Mouse (Mus musculus) v-Abl transformed pro-B cells (cell line): Measurements from ENCODE around the gene Pold2.

Experiments
- in situ Hi-C, 2 experiments: fragments of 400-800 bp; cut with MboI; formaldehyde crosslinking; loops; one replicate each; pipeline ENCODE4 v1.15.1; 2025; ENCODE audit not compliant: unreplicated experiment in 2 of 2

The Pold2 gene

DNA sequence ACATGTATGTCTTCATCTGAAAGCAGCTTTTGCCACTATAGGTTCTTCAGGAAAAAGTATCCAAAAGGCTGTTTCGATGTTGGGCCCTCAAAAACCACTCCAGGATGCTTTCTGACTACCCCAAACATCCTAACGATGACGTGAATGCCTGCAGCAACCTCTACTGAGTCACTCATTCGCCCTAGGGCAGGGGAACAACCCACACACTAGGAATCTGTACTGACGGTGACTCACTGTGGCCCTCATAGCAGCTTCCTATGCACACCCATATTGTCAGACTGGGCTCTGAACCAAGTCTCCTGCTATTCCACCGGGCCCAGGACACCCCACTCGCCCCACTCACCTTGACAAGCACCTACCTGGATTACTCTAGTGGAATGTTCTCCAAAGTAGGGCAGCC, 43.0 kb downstream of the Pold2 start:
- in situ Hi-C loops, result loop anchor here in 1 of 2 experiments (5.0 kb wide), 1 partner anchor 42 kb away; the partner anchor contains the start of gene Pold2

DNA sequence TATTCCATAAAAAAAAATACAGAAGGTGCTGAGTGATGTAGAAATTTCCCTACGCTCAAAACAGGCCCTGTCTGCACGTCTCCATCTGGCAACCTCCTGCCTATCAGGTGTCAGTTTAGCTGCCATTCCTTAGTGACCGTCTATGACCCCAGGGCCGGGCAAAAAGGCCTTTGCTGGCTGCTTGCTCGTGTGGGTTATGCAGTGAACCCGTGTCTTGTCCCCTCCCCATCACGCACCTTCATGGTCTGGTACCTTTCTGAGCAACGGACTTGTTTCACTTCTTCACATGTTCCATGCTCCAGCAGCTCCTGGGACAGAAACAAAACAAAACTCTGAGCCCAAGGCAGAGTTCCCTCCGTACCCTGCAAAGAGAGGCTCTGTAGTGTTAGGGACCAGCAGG, 43.6 kb downstream of the Pold2 start:
- in situ Hi-C loops, result loop anchor here in 1 of 2 experiments (5.0 kb wide), 1 partner anchor 47 kb away; the partner anchor contains the start of gene Dbnl

DNA sequence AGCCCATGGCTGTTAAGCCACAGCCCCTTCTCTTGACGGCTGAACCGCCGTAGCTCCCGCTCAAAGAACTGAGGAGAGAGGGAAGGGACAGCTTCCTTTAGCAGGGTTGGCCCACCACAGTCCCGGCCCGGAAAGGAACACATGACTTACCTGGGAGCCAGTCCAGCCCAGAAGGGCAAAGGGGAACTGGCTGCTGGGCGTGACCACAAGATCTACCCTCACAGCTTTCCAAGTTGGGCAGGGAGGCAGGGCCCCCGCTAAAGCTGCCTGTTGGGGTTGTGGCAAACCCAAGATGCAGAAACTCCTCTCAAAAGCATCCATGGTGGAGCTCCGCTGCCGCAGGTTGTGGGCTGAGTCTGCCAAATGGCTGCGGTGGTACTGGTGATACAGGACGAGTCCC, 48.8 kb downstream of the Pold2 start:
- in situ Hi-C loops, result no loop called here

DNA sequence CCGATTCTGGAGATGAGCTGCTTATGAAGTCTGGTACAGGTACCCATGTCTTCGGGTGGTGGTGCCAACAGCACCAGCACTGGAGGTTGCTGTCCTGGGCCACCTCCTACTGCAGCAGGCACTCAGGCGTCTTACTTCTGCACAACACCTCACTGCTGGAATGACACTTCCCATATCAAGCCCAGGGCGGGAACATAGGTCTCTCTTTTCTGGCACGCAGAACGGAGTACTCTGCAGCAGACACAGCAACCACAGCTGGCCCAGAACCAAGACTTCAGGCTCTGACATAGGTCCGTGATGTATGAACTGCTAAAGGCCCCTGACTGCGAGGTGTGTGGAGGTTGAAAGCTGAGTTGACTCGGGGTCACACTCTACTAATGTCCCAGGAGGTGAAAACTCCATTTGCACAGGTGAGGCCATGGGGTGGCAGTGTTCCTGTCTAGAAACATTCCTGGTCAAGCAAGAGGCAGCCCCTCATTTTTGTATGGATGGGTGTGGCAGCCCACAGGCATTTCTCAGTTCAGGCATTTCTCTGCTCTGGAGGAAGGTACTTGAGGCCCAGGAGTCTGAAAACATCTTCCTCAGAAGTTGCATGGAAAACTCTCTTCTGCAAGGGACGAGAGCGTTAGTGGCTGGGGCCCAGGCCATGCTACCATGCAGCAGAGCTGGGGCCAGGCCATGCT, 49.4 kb downstream of the Pold2 start:
- in situ Hi-C loops, result no loop called here

DNA sequence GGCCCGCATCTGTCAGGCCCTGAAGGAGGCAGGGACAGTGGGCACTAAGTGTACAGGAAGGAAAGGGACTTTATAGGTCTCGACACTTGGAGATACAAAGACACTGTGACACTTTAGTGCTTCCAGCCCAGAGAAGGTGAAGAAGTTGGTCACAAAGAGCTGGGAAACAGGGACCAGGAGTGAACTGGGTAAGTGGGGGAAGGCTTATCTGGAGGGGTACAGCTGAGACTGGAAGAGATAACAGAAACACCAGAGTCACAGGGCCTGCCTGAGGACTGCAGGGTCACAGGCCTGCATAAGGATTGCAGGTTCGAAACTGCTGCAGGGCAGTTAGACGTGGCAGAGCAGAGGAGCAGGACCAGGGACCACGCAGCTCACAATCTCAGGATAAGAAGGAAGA, 50.2 kb downstream of the Pold2 start:
- in situ Hi-C loops, result no loop called here

DNA sequence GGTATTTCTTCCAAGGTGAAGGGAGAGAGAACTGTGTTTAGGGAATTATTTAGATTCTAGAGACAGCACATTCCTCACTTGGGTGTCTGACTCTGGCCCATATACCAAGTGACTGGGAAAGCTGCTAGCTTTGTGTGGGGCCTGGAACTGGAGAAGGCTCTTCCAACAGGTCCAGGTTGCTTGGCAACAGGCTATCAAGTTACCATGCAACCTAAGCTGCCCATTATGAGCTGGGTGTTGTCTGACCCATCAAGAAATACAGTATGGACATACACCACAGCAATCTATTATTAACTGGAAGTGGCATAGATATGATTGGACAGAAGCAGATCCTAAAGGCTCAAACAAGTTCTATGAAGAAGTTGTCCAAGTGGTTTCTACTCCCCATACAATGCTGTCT, 52.7 kb downstream of the Pold2 start:
- in situ Hi-C loops, result no loop called here
